Mouse (Mus musculus) urinary bladder, postnatal 10 days (tissue): ENCODE data around the gene Il11ra1.
"Not testable (repeated sequence)": the region's sequence is repeated elsewhere in the genome, so short reads cannot be mapped to it uniquely, and the experiment has no call there.

ENCODE experiments used
- DNase-seq: peaks from one replicate; pipeline ENCODE4 v3.0.0; 2022; ENCODE audit warnings: low spot score

Gene Il11ra1

DNA sequence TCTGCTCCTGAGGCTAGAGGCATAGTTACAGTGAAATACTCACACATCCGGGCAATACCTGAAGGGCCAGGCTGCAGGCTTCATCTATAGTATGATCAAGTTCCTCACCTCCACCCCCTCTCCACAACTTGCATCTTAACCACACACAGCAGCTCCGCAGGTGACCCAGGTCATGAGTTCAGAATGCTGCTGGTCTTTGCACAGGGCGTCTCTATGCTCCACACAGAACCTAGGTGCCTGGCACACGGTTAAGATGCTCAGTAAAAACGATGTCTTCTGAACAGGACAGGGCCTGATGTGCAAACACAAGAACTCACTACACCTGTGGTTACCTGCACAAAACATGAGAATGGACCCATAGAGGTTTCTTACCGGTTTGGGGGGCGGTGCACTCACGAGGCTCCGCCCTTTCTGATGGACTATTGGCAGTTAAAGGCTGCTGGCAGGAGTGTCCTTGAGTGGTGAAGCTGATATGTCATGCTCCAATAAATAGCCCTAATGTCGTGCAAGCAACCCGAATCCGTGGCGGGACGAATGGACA lies 55.1 kb downstream of the Il11ra1 start, which contains the start of gene Galt:
Galt (plus strand) TSS at position 432 of the 541 bp plus-strand sequence.
- DNase-seq = no peak

GRCm38 (mm10) chr4:41755338-41756305 lies 55.8 kb downstream of the Il11ra1 start, which contains the start of gene Sigmar1:
Gene Sigmar1, minus strand, starts transcription at chr4:41756157.
- peak; percentile 39 for DNase-seq

DNA sequence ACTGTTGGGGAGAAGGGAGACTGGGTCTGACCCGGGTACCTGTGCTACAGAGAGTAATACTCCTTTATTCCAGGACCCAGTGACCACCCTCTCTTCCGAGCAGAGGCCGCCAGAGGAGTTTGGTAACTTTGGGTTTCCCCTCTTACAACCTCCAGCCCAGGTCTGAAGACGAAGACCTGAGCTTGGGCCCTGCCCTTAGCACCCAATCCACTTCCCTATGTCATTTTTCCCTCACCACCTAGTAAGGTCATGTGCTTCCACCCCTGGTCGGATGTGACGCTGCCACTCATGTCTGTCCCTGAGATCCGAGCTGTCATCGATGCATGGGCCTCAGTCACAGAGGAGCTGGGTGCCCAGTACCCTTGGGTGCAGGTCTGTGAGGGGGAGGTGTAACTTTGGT lies 56.7 kb downstream of the Il11ra1 start:
- DNase-seq = no peak

DNA sequence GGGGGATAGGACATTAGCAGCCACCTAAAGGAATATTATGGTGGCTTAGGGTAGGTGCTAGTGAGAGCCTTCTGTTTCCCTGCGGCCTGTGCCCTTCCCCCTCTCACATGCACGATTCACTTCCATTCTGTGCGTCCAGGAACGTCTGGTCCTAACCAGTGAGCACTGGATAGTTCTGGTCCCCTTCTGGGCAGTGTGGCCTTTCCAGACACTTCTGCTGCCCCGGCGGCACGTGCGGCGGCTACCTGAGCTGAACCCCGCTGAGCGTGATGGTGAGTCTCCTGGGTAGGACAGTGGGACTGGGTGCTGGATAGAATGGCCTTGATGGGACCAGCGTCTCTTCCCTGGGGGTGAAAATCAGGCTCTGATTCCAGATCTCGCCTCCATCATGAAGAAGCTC lies 57.5 kb downstream of the Il11ra1 start:
- no peak for DNase-seq

GRCm38 (mm10) chr4:41758021-41758420 lies 58.2 kb downstream of the Il11ra1 start:
- no peak for DNase-seq

GRCm38 (mm10) chr4:41758701-41759100 lies 58.9 kb downstream of the Il11ra1 start:
- DNase-seq = no peak

DNA sequence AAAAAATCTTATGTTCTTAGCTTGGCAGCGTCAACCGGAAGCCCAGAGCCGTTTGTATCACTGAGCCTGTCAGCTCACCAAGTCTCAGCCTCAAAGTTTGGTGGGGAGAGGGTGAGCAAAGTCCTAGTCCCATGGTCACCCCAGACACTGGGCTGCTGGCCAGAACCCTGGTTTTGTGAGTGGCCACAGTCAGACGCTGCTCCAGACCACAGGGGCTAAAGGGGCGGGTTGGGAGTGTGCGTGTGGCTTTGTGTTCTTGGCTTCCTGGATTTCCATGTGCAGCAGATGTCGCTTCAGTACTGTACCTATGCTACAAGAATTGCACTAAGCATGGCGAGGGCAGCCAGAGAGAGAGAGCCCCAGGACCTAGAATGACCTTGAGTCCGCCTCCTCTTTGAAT lies 59.4 kb downstream of the Il11ra1 start:
- DNase-seq = no peak

DNA sequence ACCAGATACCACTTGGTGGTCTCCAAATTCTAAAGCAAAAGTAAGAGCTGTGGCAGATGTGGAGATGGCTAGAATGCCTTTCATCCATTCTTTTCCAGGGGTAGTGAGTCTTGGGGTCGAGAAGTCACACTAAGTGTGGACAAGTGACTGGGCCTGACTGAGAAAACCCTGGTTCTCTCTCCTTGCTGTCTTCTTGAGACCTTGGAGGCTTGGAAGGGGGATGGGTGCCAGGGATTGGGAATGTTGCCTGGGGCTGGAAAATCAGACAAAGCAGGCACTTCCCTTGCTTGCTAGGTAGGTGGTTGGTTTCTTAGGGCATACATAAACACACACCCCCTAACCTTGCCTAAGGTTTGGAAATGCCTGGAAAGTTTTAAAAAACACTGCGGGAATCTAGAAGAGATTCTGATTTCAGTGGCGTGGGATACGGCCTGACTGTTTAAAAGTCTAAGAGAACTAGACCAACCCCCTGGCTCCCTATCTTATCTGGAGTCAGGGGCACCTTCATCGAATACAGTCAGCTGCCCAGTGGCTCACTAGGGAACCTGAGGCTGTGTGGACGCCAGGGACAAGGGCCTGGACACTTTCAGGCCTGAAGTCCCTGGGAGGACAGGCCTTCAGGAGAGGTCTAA lies 60.0 kb downstream of the Il11ra1 start:
- no peak for DNase-seq

GRCm38 (mm10) chr4:41760288-41760721 lies 60.5 kb downstream of the Il11ra1 start:
- peak; percentile 73 for DNase-seq

- DNase-seq = no peak
Measured at GRCm38 (mm10) chr4:41760911-41761310, 61.1 kb downstream of the Il11ra1 start.

- DNase-seq = no peak
Measured at GRCm38 (mm10) chr4:41761680-41762079, 61.9 kb downstream of the Il11ra1 start.

DNA sequence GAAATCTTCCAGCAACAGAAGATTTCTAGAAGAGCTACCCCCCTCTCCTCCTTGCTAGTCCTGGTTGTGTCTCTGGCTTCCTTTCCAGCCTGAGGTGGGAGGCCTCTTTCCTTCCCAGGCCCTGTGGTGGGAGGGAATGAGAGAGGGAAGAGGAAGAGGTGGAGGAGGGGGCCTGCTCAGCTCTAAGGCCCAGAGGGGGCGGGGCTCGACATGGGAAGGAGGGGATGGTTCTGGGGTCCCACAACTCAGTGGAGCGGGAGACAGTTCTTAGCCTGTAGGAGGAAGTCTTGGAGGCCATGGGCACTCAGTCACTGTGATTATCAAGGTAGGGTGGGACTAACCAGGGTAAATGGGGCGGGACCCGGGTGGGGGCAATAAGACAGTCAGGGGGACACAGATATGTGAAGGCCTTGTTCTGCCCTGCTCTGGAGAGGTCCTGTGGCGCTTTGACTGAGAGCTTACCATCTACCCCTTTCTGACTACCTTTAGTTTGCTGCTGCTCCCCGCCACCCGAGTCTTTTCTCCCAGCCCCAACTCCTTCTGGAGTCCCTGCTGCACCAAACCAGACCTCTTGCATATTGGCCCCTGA lies 62.4 kb downstream of the Il11ra1 start:
- no peak for DNase-seq

GRCm38 (mm10) chr4:41762688-41763114 lies 62.9 kb downstream of the Il11ra1 start:
- not testable (repeated sequence) for DNase-seq

DNA sequence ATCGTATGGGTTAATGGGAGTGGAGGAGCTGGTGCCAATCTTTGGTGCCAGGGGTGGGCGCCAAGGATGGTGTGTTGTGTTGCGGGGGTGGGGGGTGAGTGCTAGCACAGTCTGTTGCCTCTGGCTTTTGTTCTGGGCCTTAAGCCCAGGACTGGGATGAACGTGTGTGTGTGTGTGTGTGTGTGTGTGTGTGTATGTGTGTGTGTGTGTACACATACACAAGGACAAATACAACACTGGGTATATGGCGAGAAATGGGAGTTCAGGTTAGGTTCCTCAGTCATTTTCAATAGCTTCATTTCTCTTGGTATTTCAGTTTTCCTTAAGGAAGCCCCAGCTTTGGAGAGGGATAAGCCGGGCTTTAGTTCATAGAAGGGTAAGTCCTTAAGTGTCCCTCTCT lies 63.4 kb downstream of the Il11ra1 start:
- not testable (repeated sequence) for DNase-seq

- DNase-seq = not testable (repeated sequence)
Measured at GRCm38 (mm10) chr4:41767301-41767700, 67.5 kb downstream of the Il11ra1 start.

DNA sequence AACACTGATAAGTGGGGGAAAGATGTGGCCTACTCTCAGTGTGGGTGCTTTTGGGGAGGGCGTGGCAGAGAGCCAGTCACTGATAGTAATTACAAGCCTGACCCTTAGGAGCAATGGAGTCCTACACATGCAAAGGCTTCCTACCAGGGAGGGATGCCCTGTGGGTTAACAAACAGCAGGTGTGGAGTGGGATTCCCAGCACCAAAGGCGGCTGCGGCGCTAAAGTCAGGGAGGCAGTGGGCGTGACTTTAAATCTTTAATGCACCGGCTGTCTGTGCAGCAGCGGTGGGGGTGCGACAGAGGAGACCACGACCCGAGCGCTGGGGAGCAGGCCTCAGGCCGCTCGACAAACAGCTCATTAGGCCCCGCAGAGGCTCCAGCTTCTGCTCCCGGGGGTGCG lies 73.2 kb downstream of the Il11ra1 start:
- DNase-seq = not testable (repeated sequence)

DNA sequence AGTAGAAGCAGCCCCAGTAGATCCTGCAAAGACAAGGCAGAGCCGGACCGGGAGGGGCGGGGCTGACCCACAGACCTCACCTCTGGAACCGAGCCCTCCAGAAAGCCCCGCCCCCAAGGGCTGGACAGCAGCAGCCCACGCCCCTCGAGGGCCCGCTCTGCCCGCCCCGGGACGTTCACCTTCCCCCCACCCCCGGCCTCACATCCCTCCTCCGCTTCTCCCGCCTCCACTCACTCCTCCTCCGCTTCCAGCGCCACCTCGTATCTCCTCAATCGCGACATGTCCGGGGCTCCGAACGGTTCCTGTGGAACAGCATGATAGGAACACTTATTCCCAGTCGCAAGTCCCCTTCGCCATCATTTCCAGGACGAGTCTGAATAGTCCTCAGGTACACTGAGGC lies 73.7 kb downstream of the Il11ra1 start:
- not testable (repeated sequence) for DNase-seq

DNA sequence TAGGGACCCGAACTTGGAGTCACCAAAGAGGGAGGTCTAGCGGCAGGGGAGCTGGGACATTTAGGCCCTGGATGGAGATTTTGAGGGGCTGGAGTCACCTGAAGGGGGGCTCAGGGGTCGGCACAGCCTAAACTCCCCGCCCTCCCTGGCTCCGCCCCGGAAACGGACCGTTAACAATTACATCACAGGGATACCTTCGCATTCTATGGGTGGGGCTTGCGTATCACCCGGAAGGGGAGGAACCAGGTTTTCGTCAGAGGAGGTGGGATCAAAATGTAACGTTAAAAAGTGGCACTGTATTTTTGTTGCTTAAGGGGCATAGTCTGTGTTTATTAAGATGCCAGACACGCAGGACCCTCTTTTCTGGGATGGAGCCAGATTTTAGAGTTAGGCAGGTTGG lies 74.2 kb downstream of the Il11ra1 start, which contains the start of gene Ccl27a:
Ccl27a (minus strand) TSS at position 246 of the 400 bp plus-strand sequence.
- DNase-seq = not testable (repeated sequence)

DNA sequence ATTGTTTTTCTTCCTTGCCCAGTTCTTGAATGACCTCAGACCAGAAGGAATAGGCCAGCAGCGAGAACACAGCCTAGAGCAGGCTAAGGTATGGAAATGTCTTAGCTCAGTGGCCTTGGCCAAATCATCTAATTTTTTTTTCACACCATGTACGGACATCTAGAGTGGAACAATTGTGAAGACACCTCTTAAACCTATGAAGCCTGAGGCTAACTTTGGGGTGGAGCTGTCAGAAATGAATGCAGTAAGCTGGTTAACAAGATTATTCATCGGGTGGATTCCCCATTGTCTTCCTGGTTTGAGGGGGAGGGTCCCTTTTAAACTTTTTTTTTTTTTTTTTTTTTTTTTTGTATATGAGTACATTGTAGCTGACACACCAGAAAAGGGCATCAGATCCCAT lies 74.7 kb downstream of the Il11ra1 start:
- DNase-seq = not testable (repeated sequence)

- DNase-seq = not testable (repeated sequence)
Measured at GRCm38 (mm10) chr4:41775840-41776239, 76.1 kb downstream of the Il11ra1 start.

DNA sequence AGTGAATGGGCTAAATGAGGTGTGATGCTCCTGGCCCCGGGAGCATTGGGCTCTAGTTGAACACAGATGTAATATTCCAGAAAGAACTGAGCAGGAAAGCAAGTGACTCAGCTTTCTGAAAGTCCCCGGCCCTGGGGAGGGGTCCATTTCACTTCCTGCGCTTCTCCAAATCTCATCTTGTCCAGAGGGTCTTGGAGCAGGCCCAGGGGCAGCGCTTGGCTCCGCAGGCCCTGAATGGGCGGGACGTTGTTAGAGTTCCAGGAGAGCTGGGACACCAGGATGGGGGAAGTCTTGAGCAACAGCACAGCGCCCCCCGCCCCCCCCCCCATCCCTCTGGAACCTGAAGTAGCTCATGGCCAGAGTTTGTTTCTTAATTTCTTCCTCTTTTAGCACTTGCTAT lies 81.5 kb downstream of the Il11ra1 start:
- DNase-seq = not testable (repeated sequence)
